Mouse (Mus musculus): Measurements from ENCODE around the gene Lpp. TPM values are rescaled to one million over a fixed set of nuclear protein-coding genes. Genes with fewer than 3 reads are reported as not detected.

Lpp gene
- polyA plus RNA-seq, 1 experiment from 2014 or later: 10.7 TPM

DNA sequence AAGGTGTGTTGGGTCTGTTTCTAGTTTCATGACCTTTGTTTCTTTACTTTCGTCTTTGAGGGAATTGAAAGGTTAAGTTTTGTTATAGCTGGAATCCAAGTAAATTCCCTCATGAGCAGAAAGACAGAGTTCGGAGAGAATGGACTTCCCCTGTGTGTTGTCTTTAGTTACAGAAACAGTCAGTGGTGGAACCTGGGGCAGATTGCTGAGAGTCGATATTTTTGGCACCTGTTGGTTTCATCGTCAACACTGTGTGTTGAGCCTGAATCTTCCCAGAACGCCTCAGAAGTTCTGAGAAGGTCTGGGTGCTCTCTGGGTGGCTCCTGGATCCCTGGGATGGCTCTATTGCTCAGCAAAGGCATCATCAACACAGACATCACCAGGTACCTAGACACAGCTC lies 201.2 kb downstream of the Lpp start:
- no peaks in the 10 kb centered on the region for H3K9me3 ChIP-seq
- no peak overlapping the region for H3K4me3 ChIP-seq
- no peak overlapping the region for H3K4me2 ChIP-seq (replicated peaks)
- no peak for ATAC-seq (replicated peaks)
- no peaks in the 10 kb centered on the region for H3K27me3 ChIP-seq
- no peaks in the 10 kb centered on the region for H3K4me1 ChIP-seq
- no peak overlapping the region for H3K27ac ChIP-seq (replicated peaks)
- WGBS: 90% methylated on average over 5 of the region's 5 CpGs
- no peaks in the 10 kb centered on the region for H3K36me3 ChIP-seq
- H3K9ac ChIP-seq (replicated peaks): no peak overlapping the region

DNA sequence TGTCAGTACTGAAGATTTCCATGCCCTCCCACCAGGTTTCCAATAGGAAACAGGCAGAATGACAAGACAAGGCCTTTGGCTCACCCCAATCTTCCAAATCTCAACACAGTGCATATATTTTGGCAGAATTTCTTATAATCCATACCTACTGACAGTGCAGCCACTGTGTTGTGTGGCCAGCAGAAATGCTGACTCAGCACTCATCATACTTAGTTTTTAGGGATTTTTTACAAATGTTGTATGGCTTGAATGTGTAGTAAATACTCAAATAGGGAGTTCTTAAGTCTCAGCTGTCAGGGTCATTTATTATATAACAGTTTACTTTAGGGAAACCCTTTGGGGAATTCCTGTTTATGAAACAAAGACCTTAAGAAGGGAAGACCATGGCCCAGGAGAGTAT lies 202.2 kb downstream of the Lpp start:
- H3K27me3 ChIP-seq: no peaks in the 10 kb centered on the region
- ATAC-seq (replicated peaks): no peak
- no peak overlapping the region for H3K9ac ChIP-seq (replicated peaks)
- H3K4me3 ChIP-seq: no peak overlapping the region
- H3K4me1 ChIP-seq: no peaks in the 10 kb centered on the region
- no peak overlapping the region for H3K4me2 ChIP-seq (replicated peaks)
- H3K27ac ChIP-seq (replicated peaks): no peak overlapping the region
- H3K36me3 ChIP-seq: no peaks in the 10 kb centered on the region
- H3K9me3 ChIP-seq: no peaks in the 10 kb centered on the region

DNA sequence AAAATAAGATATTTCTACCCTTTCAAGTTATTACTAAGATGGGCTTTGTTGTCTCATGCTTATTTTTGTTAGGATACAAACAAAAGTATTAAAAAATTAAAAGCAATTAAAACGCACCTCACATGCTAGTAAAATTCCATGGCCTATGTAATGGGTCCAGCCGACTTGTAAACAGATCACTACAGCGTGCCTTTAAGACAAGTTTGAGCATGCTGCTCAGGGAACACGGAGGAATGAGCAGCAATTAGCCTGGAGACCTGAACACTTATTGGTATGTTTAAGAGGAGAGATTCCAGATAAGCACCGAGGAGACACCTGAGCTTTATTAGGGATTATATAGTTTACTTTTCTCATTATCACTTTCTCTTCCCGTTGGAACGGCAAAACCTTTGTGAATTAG lies 205.3 kb downstream of the Lpp start:
- WGBS: 79% methylated on average over 7 of the region's 7 CpGs
- Histone ChIP-seq H3K9me3 (no peaks in the 10 kb centered on the region), H3K4me3 (no peak overlapping the region), H3K27me3 (no peaks in the 10 kb centered on the region), H3K9ac (replicated peaks) (no peak overlapping the region), H3K36me3 (no peaks in the 10 kb centered on the region), H3K27ac (replicated peaks) (no peak overlapping the region), H3K4me1 (no peaks in the 10 kb centered on the region), H3K4me2 (replicated peaks) (no peak overlapping the region)
- ATAC-seq (replicated peaks): no peak

DNA sequence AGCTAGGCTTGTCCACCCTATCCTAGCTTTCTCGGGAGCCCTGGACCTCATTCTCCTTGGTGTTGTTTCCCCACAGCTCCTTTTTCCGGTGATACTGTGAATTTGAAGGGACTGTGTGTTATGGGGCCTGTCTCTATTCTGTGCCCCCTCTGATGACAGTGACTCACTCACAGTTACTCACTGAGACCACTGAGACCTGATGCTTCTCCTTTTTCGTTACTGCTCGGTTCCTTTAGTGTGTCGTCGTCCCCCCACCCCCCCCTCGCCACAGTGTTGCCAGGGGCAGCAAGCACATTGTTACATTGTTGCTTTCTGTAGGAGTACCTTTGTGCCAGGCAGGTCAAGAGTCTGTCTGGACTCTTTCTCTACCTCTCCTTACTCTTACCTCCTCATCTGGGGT lies 206.5 kb downstream of the Lpp start:
- H3K27me3 ChIP-seq: no peaks in the 10 kb centered on the region
- H3K4me2 ChIP-seq (replicated peaks): no peak overlapping the region
- no peak overlapping the region for H3K9ac ChIP-seq (replicated peaks)
- no peaks in the 10 kb centered on the region for H3K36me3 ChIP-seq
- no peaks in the 10 kb centered on the region for H3K4me1 ChIP-seq
- 79% methylated on average over 7 of the region's 7 CpGs for whole genome bisulfite sequencing
- no peak overlapping the region for H3K27ac ChIP-seq (replicated peaks)
- no peaks in the 10 kb centered on the region for H3K9me3 ChIP-seq
- H3K4me3 ChIP-seq: no peak overlapping the region
- no peak for ATAC-seq (replicated peaks)

DNA sequence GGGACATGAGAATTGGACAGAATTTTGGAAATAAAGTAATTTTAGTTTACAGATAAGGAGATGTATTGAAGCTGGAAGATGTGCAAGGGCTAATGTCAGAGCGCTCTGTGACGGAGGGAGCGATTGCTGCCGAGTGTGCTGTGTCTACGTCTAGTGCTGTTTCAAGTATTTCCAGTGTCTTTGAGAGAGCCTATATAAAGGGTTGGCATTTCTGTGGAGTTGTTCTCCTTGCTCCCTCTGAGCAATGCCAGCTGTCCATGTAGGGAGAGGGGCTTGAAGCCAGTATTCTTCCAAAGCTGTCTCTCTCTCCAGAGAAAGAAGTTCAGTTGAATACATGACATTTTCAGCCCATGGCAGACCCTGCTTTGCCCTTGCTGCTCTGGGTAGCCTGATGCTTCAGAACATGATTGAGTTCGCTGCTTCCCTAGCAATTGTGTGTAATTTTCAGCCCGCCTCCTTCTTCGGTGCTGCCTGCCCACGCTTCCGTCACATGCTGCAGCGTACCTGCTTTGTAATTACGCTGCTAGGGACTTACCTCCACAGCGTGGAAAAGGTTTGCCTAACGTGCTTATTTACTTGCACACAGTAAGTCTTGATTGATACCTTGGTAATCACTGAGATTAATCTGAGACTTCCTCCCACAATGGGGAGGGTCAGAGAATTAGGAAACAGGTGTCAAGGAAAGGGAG lies 207.1 kb downstream of the Lpp start:
- no peak; the same call in 1 of the 2 replicates for ATAC-seq (replicated peaks)
- Histone ChIP-seq H3K27me3 (no peaks in the 10 kb centered on the region), H3K4me2 (replicated peaks) (no peak overlapping the region), H3K4me1 (no peaks in the 10 kb centered on the region), H3K27ac (replicated peaks) (no peak overlapping the region), H3K36me3 (no peaks in the 10 kb centered on the region), H3K9me3 (no peaks in the 10 kb centered on the region), H3K9ac (replicated peaks) (no peak overlapping the region), H3K4me3 (no peak overlapping the region)
- WGBS: 82% methylated on average over 14 of the region's 14 CpGs

DNA sequence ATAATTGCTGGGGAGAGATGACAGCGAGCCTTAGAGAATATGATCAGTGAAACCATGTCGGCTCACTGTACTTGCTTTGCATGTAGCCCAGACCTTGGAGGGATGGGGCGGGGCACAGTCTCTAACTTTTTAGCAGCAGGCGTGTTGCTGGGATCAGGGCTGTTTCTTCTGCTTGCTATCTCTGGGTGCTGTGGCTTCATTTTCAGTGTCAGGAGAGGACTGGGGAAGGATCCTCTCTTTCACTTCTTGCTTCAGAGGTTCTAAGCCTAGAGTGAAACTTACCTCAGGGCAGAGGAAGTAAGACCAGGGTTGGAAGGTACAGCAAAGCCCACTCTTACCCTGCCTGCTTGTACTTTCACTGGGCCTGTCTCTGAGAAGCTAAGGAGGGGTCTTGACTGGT lies 210.0 kb downstream of the Lpp start:
- 90% methylated on average over 4 of the region's 4 CpGs for WGBS
- H3K4me2 ChIP-seq (replicated peaks): no peak overlapping the region
- no peak overlapping the region for H3K27ac ChIP-seq (replicated peaks)
- no peak overlapping the region for H3K9ac ChIP-seq (replicated peaks)
- ATAC-seq (replicated peaks): no peak
- H3K4me1 ChIP-seq: 0 out of 2 replicates have a peak, but pooled peaks cover 5% of the 10 kb centered on the region
- H3K4me3 ChIP-seq: no peak overlapping the region
- no peaks in the 10 kb centered on the region for H3K36me3 ChIP-seq
- no peaks in the 10 kb centered on the region for H3K27me3 ChIP-seq
- H3K9me3 ChIP-seq: no peaks in the 10 kb centered on the region

DNA sequence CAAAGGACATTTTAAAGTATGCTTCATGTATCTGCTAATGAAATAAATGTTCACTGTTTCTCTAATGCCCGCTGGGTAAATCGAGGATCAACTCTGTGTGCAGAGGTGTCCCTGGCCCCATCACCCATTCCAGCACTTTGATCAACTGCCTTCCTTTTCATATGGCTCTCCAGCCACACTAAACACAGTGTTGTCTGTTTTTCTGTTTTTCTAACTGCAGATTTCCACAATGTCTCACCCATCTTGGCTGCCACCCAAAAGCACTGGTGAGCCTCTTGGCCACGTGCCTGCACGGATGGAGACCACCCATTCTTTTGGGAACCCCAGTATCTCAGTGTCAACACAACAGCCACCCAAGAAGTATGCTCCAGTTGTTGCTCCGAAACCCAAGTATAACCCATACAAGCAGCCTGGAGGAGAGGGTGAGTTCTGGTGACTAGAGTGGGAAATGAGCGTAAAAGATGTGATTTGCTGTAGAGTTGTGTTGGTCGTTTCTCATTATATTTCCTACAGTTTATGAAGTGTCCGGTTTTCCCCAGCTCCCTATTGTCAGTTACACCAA lies 214.7 kb downstream of the Lpp start:
- H3K4me3 ChIP-seq: no peak overlapping the region
- no peaks in the 10 kb centered on the region for H3K9me3 ChIP-seq
- H3K27ac ChIP-seq (replicated peaks): no peak overlapping the region
- H3K9ac ChIP-seq (replicated peaks): no peak overlapping the region
- H3K36me3 ChIP-seq: no peaks in the 10 kb centered on the region
- no peak overlapping the region for H3K4me2 ChIP-seq (replicated peaks)
- H3K27me3 ChIP-seq: no peaks in the 10 kb centered on the region
- no peak for ATAC-seq (replicated peaks)
- 0 out of 2 replicates have a peak, but pooled peaks cover 5% of the 10 kb centered on the region for H3K4me1 ChIP-seq
- WGBS: 58% methylated on average over 8 of the region's 8 CpGs

DNA sequence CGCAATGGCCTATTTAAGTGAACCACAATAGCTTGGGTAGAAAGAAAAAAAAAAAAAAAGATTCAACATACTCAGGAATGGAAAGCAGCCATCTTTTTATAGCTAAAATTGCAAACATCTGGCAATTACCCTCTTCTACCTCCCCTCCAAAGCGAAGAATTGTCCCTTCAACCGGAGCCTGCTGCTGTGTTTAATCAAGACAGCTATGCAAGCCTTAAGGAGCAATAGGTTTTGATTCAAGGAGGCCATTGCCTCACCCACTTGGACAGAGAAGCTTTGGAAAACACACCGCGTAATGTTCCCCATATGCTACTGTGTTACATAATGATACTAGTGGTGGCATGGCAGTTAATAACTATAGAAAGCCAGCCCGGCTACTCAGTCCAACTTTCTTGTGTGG lies 226.2 kb downstream of the Lpp start:
- 84% methylated on average over 6 of the region's 6 CpGs for WGBS

DNA sequence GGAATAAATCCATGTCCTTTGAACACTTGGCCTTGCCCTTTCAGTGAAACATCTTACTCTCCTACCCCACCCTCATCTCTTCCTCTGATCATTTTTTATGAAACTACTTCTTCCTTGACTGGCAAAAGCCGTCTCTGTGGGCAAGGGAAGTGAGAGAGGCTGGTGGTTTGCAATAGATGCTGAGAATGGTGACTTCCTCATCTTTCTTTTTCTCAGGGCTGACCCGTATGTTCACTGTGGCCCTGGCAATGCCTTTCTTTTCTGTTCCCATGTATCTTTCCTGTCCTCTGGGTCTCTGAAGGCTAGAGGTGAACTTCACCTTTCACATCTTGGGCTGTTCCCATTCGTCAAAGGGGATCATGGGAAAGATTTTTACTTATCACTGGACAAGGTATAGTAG lies 226.7 kb downstream of the Lpp start:
- H3K9me3 ChIP-seq: no peaks in the 10 kb centered on the region
- H3K9ac ChIP-seq (replicated peaks): no peak overlapping the region
- H3K4me3 ChIP-seq: no peak overlapping the region
- no peak for ATAC-seq (replicated peaks)
- H3K4me2 ChIP-seq (replicated peaks): no peak overlapping the region
- WGBS: 95% methylated on average over 3 of the region's 3 CpGs
- H3K27ac ChIP-seq (replicated peaks): no peak overlapping the region
- no peaks in the 10 kb centered on the region for H3K27me3 ChIP-seq
- no peaks in the 10 kb centered on the region for H3K36me3 ChIP-seq
- peaks cover 9% of the 10 kb centered on the region for H3K4me1 ChIP-seq

More for the DNA sequence above, 226.2 kb downstream of the Lpp start:
- H3K4me1 ChIP-seq: peaks cover 7% of the 10 kb centered on the region
- no peak overlapping the region for H3K9ac ChIP-seq (replicated peaks)
- no peak for ATAC-seq (replicated peaks)
- no peaks in the 10 kb centered on the region for H3K27me3 ChIP-seq
- no peaks in the 10 kb centered on the region for H3K36me3 ChIP-seq
- no peaks in the 10 kb centered on the region for H3K9me3 ChIP-seq
- H3K4me3 ChIP-seq: no peak overlapping the region
- no peak overlapping the region for H3K27ac ChIP-seq (replicated peaks)
- H3K4me2 ChIP-seq (replicated peaks): no peak overlapping the region

DNA sequence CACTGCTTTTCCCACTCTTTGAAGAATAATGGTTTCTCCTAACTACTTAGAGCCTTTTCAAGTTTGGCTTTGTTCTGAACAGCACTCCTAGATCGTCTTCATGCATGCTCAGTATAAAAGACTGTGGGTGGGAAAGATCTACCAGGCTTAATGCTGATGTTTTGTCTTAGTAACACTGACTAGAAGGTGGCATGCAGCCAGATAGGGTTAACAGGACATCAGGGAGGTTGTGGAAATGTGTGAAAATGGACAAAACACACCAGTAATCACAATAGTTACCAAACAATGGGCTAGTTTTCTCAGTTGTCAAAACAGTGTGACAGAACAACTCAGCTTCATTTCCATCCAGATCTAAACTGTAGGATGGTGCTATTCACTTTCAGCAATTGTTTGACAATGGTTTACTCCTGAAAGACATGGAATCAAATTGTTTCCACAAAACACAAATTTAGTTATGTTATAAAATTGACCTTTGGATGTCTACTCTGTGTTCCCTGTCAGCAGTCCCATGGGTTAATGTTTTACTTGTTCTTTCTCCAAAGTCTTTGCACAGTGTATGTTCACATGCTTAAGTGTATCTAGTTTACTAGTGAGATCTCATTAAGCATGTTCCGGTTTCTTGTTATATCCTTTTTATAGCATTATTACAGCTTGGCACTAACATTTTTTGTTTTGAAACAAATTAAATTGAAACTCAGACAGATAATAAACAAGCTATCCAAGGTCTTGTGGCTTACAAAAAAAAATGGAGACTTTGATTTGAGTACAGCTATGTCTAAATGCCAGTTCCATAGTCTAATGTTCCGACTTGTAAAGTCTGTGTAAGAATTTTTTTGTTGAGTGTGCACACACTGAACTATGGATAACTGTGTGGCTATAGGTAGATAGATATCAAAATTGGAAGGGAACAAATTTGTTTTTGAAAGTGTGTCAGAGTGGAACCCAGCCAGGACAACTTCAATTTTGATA lies 229.2 kb downstream of the Lpp start:
- 57% methylated on average over 3 of the region's 3 CpGs for WGBS
- Histone ChIP-seq H3K27ac (replicated peaks) (no peak overlapping the region), H3K4me3 (no peak overlapping the region), H3K36me3 (no peaks in the 10 kb centered on the region), H3K9ac (replicated peaks) (no peak overlapping the region), H3K9me3 (no peaks in the 10 kb centered on the region), H3K4me1 (peaks cover 13% of the 10 kb centered on the region), H3K27me3 (no peaks in the 10 kb centered on the region), H3K4me2 (replicated peaks) (no peak overlapping the region)
- ATAC-seq (replicated peaks): no peak

DNA sequence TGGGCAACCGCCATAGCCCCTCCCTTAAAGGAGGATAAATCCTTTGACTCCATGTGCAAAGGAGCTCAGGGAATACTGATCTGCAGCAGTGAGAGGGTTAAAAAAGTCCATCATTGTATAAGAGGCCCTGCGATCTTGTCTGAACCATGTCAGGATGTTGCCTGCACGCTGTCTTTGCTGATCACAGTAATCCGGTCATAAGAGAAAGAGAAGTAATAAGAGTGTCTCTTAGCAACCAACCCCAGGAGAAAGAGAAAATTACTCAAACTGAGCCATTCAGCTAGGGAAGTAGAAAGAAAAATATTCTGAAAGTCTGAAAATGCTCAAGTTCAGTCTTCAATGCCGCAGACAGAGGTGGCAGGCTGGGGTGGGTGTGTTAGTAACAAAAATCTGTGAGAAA lies 231.0 kb downstream of the Lpp start:
- peak; percentile 67 for ATAC-seq (replicated peaks)
- no peak overlapping the region for H3K4me2 ChIP-seq (replicated peaks)
- peaks cover 13% of the 10 kb centered on the region for H3K4me1 ChIP-seq
- H3K27me3 ChIP-seq: no peaks in the 10 kb centered on the region
- peak overlapping the region; percentile 24; the same call in 1 of the 2 replicates for H3K27ac ChIP-seq (replicated peaks)
- 28% methylated on average over 5 of the region's 5 CpGs for WGBS
- H3K36me3 ChIP-seq: no peaks in the 10 kb centered on the region
- no peak overlapping the region for H3K4me3 ChIP-seq
- no peak overlapping the region for H3K9ac ChIP-seq (replicated peaks)
- no peaks in the 10 kb centered on the region for H3K9me3 ChIP-seq

DNA sequence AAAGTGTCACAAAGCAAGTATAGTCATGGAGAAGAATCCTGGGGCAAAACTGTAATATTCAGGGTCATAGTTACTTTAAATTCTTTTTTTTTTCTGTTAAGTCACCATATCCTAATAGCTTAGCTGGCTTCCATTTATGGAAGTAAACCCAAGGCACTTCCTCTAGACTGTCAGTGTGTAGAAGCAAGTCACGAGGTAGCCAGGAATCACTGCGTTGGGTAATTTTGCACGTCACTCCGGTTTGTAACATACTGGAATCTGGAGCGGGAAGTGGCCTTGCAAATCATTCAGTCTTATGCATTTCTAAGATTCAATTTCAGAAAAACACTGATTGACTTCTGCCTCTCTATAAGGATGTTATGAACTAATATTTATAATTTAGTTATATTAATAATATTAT lies 232.3 kb downstream of the Lpp start:
- ATAC-seq (replicated peaks): no peak
- 94% methylated on average over 5 of the region's 5 CpGs for WGBS
- Histone ChIP-seq H3K36me3 (no peaks in the 10 kb centered on the region), H3K4me3 (no peak overlapping the region), H3K27me3 (no peaks in the 10 kb centered on the region), H3K4me2 (replicated peaks) (no peak overlapping the region), H3K9ac (replicated peaks) (no peak overlapping the region), H3K27ac (replicated peaks) (no peak overlapping the region), H3K4me1 (peaks cover 13% of the 10 kb centered on the region), H3K9me3 (no peaks in the 10 kb centered on the region)
